Mouse (Mus musculus): ENCODE data around the gene Gm35549. TPM values are rescaled to one million over a fixed set of nuclear protein-coding genes. Genes with fewer than 3 reads are reported as not detected.

Gene Gm35549
- total RNA-seq, 4 experiments from 2014 or later = not detected

DNA sequence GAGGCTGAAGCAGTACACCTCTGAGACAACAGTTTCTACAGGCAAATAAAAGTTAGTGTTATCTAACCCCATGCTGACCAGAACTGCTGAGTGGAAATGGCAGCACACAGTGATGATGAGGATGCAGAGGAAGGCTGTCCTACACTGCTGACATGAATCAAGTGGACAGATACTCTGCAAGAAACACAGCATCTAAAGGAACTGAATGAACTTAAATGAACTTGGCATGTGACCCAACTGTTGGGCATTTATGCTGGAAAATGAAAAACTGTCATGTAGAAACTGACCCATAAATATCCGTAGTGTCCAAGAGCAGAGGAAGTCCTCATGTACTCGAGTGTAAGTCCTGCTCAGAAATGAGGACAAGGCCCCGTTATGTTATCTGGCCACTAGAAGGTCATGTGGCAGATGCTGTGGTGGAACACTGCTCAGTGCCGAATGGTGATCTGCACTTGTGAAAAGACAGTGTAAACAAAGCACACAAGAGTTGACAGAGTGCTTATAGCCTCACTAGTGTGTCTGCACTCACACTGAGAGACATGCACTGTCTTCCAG is 13.9 kb downstream of the Gm35549 start:
- no peak for DNase-seq (ENCODE audit: low spot score in 2 of 2)

DNA sequence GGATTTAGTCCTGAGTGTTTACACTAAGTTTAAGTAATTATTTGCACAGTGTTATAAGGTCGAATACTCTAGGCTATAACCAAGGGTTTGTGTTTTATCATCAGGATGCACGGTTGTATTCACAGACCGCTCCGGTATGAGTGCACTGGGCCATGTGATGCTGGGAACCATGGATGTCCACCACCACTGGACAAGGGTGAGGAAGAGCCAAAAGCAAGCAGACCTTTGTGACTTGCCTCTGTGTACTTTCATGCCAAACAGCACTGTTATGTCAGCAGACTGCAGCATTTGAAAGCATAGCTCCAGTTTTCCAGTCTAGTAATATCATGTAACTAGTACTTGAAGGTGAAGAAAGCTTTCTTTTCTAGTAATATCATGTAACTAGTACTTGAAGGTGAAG is 17.1 kb downstream of the Gm35549 start:
- DNase-seq (ENCODE audit: low spot score in 2 of 2) = no peak

DNA sequence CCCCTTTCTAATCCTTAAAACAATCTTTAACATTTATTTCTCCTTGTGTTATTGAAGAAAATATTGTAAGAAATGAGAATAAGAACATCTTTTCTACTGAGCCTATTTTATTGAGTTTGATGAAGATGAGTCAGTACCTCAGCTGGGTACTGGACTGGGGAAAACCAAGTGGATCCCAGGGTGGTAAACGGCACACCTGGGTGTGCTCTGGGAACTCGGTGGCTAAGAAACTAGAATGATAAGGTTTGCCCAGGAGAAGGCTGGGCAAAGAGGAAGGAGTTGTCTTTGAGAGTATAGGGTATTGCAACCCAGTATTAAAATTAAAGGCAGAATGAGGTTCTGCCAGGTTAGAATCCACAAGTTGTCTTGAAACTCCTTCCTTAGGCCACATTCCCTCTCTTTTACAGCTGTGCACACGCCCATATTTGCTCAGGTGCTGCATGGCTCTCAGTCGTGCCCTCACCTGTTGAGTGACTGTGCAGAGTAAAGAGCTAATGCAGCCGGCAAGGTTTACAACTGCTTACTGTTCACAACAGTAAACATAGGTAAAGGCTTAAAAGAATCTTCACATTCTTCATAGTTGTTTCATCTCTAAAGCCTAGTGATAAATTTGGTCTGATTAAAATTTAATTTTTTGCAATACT is 20.3 kb downstream of the Gm35549 start:
- DNase-seq (ENCODE audit: low spot score in 2 of 2) = no peak

DNA sequence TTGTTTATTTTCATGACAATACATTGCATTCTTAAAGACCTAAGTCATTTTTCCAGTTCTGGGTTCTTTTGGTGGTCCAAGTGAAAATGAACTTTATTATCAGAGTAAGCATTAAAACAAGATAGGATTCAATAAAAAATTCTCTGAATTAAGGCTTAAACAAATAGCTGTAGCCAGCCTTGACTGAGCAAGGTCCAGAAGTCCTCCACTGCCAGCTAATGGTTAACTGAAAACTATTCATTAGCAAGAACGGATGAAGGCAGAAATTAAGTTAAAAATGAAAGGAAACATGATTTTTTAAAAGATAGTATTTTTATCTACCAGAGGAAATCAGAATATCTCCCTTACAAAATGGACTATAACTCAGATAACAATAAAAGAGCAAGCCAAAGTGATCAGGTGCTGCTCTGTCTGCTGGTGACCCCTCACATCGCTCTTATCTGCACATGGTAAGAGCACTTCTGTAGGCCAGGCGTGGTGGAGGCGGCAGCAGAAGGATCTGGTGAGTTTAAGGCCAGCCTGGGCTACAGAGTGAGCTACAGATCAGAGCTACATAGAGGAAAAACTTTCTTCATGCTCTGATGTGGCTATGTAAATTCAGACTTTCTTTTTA is 28.5 kb downstream of the Gm35549 start:
- DNase-seq (ENCODE audit: low spot score in 2 of 2) = no peak

DNA sequence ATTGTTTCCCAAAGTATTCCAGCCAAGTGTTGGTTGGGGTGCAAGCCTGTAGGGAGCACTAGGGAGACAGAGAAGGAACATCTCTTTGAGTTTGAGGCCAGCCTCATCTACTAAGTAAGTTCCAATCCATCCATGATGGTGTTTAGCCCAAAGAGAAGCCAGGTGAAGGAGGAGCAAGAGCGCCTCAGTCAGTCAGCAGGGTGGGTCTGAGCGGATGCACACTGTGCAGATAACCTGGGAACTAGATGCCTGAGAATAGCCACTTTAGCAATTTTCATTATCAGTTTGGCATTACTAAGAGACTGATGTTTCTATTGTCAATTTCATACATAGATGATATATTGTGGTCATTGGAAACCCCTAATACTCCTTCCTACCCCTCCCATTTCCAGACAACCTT is 29.1 kb downstream of the Gm35549 start:
- no peak for DNase-seq (ENCODE audit: low spot score in 2 of 2)

DNA sequence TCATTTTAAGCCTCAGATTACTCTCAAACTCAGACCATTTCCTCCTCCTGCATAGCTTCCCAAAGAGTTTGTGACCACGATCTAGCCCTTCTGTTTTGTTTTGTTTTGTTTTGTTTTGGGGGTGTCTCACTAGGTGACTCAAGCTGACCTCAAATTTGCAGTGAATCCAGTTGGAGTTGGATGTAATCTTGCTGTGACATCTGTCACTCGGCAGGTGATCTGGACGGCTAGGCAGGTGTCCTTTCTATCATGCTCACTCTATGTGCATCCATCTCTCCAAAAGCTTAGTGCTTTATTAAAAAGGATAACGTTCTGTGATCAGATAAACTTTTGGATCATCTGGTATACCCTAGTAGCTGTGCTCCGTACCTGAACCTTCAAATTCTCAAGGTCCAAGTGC is 31.4 kb downstream of the Gm35549 start:
- DNase-seq (ENCODE audit: low spot score in 2 of 2) = no peak

DNA sequence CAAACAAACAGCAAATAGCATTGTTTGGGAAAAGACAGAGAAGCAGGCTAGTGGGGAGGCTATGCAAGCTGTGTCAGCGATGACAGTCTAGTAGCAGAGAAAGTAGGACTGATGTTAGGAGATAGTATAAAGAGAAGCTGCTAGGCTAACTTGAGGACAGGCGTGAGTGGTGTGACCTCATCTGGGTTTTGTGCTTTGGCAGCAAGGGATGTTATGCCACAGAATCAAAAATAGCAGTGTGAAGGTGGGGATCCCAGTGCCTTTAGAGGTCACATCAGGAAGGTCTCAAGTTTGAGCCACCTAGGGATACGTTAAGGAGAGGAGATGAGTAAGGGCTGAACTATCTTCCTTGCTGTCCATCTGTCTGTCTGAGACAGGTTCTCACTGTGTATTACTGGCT is 33.6 kb downstream of the Gm35549 start:
- DNase-seq (ENCODE audit: low spot score in 2 of 2) = no peak

DNA sequence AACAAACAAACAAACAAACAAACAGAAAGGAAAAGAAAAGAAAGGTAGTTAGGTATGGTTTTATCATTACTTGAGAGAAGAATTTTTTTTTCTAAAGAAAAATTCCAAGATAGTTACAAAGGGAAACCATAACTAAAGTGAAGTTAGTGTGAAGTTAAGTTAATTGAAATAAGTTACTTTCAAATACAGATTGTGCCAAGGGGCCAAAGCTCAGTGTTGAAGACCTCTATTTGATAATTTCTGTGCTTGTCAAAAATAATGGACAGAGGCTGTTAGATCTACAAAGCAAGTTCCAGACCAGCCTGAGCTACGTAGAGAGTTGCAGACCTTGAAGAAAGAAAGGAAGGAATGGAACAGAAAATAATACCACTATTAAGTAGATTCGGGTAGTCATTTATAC is 36.6 kb downstream of the Gm35549 start:
- no peak for DNase-seq (ENCODE audit: low spot score in 2 of 2)

DNA sequence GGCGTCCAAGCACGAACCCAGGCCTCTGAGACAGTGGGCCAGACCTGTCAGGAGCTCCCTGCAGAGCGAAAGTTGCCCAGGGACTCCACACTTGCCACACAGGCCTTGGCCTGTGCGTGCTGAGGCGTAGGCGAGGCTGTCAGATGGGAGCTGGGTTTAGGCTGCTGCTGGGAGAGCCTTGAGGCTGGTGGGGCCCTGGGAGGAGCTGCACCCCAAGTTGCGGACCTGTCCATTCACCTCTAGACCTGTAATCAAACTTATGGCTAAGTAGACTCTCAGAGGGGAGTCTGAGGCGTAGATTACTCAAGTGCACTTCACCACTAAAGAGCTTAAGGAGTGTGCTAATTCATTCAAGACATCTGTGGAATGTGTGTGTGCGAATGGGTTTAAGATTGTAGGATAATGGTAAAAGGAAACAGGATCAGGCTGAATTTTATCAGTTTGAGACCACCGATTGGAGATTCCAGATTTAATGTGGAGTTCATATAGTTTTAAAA is 37.9 kb downstream of the Gm35549 start:
- no peak for DNase-seq (ENCODE audit: low spot score in 2 of 2)

DNA sequence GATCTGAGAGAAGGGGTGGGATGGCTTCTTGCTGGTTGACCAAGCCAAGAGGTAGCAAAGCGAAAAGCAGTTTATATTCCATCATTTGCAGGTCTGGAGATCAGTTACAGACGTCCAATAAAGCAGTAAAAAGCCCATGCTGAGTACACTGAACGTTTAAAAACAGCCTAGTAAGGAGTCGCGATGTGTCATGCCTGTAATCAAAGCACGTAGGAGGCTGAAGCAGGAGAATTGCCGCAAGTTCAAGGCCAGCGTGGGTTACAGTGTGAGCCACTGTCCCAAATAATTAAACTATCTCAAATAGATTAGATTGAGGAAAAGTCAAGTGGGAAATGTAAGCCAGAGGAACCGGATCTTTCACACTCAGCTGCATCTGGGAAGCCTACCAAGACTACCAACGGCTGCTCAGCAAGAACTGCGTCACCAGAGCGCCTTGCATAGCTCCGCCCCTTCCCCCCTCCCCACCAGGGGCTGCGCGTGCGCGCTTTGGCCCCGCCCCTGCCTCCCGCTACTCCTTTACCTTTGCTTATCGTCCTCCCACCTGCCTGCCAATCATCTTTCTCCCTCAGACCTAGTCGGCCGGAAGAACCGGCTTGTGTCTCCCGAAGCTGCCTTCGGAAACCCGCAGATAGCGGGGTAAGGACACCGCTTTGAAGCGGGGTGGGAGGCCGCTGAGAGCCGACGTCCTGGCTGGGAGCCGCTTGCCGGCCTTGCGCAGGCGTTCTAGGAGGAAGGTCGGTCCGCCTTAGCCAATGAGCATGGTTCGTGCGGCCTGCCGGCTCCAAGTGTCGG is 38.6 kb downstream of the Gm35549 start, which contains the start of gene Tcaim:
TSS of gene Tcaim (plus strand) at position 487 of the 792 bp plus-strand sequence.
- DNase-seq (ENCODE audit: low spot score in 2 of 2) = peak; percentile 85 to 88

DNA sequence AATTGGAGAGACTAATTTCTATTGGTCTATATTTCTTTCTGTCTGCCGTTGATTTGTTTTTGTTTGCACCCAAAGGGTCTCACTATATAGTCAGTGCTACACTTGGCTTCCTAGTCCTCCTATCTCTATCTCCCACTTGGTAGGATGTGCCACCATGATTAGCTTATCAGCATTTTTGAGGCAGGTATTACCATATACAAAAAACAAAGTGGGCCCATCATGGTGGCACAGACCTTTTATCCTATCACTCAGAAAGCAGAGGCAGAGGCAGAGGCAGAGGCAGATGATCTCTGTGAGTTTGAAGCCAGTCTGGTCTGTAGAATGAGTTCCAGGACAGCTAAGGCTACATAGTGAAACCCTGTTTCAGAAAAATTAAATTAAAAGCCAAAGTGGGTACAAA is 57.3 kb downstream of the Gm35549 start:
- no peak for DNase-seq (ENCODE audit: low spot score in 2 of 2)

DNA sequence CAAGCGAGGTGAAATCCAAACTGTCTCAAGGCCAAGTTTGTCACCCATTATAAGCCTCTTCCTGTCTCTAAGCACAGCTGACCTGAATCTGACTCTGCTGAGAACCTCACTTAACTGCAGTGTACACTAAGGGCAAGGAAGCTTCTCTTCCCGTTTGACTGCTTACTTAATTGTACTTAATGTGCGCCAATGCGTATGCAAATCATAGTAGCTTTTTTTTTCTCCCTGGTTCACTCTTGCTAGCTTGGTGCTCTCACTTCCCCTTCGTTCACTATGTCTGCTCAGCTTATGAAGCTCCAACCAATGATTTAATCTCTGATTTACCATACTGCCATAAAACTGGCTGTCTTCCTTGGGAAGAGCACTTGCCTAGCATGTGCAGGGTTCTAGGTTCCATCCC is 58.6 kb downstream of the Gm35549 start:
- DNase-seq (ENCODE audit: low spot score in 2 of 2) = no peak

Other genes with a start within 250 kb of the Gm35549 start
- not detected for gene Topaz1, start 96.7 kb downstream of the Gm35549 start, total RNA-seq (2022)
- gene Tcaim, start 38.5 kb downstream of the Gm35549 start, total RNA-seq (2022) = 10 to 100 TPM; 20.1 to 22.9 (median 22.1) TPM
- 100 to 1,000 TPM; 151 to 196 (median 188) TPM for gene Zfp445, start 22.0 kb upstream of the Gm35549 start, total RNA-seq (2022)
- gene Zkscan7, start 41.6 kb upstream of the Gm35549 start, total RNA-seq (2022) = 1 to 10 TPM; 4.1 to 6.5 (median 5.9) TPM
- gene Zfp105, start 79.0 kb upstream of the Gm35549 start, total RNA-seq (2022) = 1 to 10 TPM; 6.9 to 9.9 (median 8.2) TPM
- gene 1110059G10Rik, start 107.0 kb upstream of the Gm35549 start, total RNA-seq (2022) = 10 to 100 TPM; 20.9 to 24.6 (median 23.0) TPM
- gene Kif15, start 107.0 kb upstream of the Gm35549 start, total RNA-seq (2022) = under 1 TPM; 0.65 to 0.99 (median 0.81) TPM
- 10 to 100 TPM; 22.0 to 28.7 (median 24.3) TPM for gene Tmem42, start 177.3 kb upstream of the Gm35549 start, total RNA-seq (2022)
- 1 to 10 TPM; 1.2 to 2.2 (median 1.9) TPM for gene Tgm4, start 190.7 kb upstream of the Gm35549 start, total RNA-seq (2022)

Measured in layer of hippocampus, adult 8-10 months (tissue).